20 mouse cellular contexts compared by ENCODE assay signal in the genomic region with DNA sequence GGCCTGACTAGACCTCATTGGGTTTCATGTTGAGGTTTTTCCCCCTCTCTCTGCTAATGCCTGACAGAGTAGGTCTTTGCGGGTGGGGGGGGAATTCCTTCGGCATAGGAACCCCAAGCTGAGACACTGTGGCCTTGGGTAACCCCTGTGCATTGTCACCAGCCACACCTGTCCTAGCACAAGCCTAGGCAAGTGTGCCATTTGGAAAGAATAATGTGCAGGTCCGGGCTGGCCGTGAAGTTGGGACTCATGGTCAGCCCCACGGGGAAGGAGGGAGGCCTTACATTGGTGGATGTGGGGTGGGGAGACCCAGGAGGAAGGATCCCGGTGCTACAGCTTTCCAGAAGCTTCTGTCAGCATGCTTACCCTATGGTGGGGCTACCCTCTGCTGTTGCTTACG. TPM values are rescaled to one million over a fixed set of nuclear protein-coding genes. Genes with fewer than 3 reads are reported as not detected.
DNase-seq lines count a peak whose midpoint lies in the region; ATAC-seq lines count a peak whose summit lies in the region.
"Had no signal": no experiment of that assay in that cellular context is flagged by ENCODE, and none has a peak within 500 bp of the region (broad histone marks: within the 10 kb centered on the region; RNA-seq: fewer than 3 reads in every experiment).

No protein-coding gene starts in this region.

- peaks cover 71% of the 10 kb centered on the region for H3K4me1 ChIP-seq in forebrain, embryonic 10.5 days
- H3K4me1 ChIP-seq in forebrain, embryonic 12.5 days = peaks cover 54% of the 10 kb centered on the region
- peaks cover 94% of the 10 kb centered on the region for H3K4me1 ChIP-seq in heart, embryonic 15.5 days (replicated peaks)

- no peaks in the 10 kb centered on the region for H3K36me3 ChIP-seq in forebrain, embryonic 10.5 days (replicated peaks)
- H3K36me3 ChIP-seq in forebrain, embryonic 12.5 days (replicated peaks) = no peaks in the 10 kb centered on the region
- no peaks in the 10 kb centered on the region for H3K36me3 ChIP-seq in heart, embryonic 15.5 days

- no peak overlapping the region for H3K4me2 ChIP-seq in forebrain, embryonic 12.5 days
- no peak overlapping the region for H3K4me2 ChIP-seq in heart, embryonic 15.5 days
- H3K4me2 ChIP-seq: forebrain, embryonic 13.5 days; liver, embryonic 11.5 days had no signal

- intact Hi-C loops in heart, postnatal 25 days (cut with DNase I) = no loop called here
- intact Hi-C loops in left cerebral cortex, postnatal 10 days (cut with DNase I) = no loop called here

- 90% methylated on average over 7 of the region's 7 CpGs for WGBS in forebrain, embryonic 10.5 days
- 85% methylated on average over 7 of the region's 7 CpGs for WGBS in forebrain, embryonic 12.5 days
- WGBS in heart, embryonic 15.5 days = 73% methylated on average over 7 of the region's 7 CpGs

- H3K9ac ChIP-seq in forebrain, embryonic 12.5 days = no peak overlapping the region
- H3K9ac ChIP-seq in heart, embryonic 15.5 days = peak overlapping the region; percentile 34; the same call in 1 of the 2 replicates
- H3K9ac ChIP-seq: forebrain, embryonic 13.5 days had no signal

- no peak overlapping the region for H3K4me3 ChIP-seq in forebrain, embryonic 10.5 days
- H3K4me3 ChIP-seq in forebrain, embryonic 12.5 days (replicated peaks) = no peak overlapping the region
- no peak overlapping the region for H3K4me3 ChIP-seq in heart, embryonic 15.5 days
- H3K4me3 ChIP-seq: forebrain, embryonic 13.5 days; layer of hippocampus, adult 2 months had no signal

- ATAC-seq in forebrain, embryonic 12.5 days (ENCODE audit: low FRiP score) = no peak
- ATAC-seq in heart, embryonic 15.5 days (replicated peaks; ENCODE audit: insufficient number of reproducible peaks, insufficient read depth, low FRiP score, low read depth) = no peak

- DNase-seq in forebrain, embryonic 10.5 days (ENCODE audit: extremely low spot score, low spot score) = no peak
- DNase-seq in heart, postnatal 25 days (ENCODE audit: low spot score) = no peak
- peak; percentile 47 for DNase-seq in urinary bladder, adult 2 months (ENCODE audit: low spot score)
- no peak for DNase-seq in urinary bladder, postnatal 10 days (ENCODE audit: low spot score)
- DNase-seq in embryo, embryonic 10.5 days (ENCODE audit: low spot score) = no peak
- DNase-seq in left cerebral cortex, postnatal 10 days (ENCODE audit: extremely low spot score in 1 of 2, low spot score in 2 of 2) = no peak
- DNase-seq: adrenal gland, adult 8-10 months; kidney, adult 11 months; left cerebral cortex, postnatal 4 days; lung, adult 2 months; midbrain, embryonic 14.5 days; thymus, adult 2 months had no signal

- peak overlapping the region; percentile 69 for H3K27ac ChIP-seq in forebrain, embryonic 10.5 days
- no peak overlapping the region for H3K27ac ChIP-seq in forebrain, embryonic 12.5 days
- peak overlapping the region; percentile 78 for H3K27ac ChIP-seq in heart, embryonic 15.5 days
- H3K27ac ChIP-seq: forebrain, embryonic 13.5 days; hindbrain, postnatal 0 days; kidney, postnatal 0 days; macrophage had no signal

- no peaks in the 10 kb centered on the region for H3K9me3 ChIP-seq in forebrain, embryonic 10.5 days
- no peaks in the 10 kb centered on the region for H3K9me3 ChIP-seq in forebrain, embryonic 12.5 days
- no peaks in the 10 kb centered on the region for H3K9me3 ChIP-seq in heart, embryonic 15.5 days (replicated peaks)
- H3K9me3 ChIP-seq: forebrain, embryonic 13.5 days had no signal

- peaks cover 17% of the 10 kb centered on the region for H3K27me3 ChIP-seq in forebrain, embryonic 10.5 days (ENCODE audit: poor library complexity, severe bottlenecking)
- H3K27me3 ChIP-seq in forebrain, embryonic 12.5 days = 0 out of 2 replicates have a peak, but pooled peaks cover 8% of the 10 kb centered on the region
- no peaks in the 10 kb centered on the region for H3K27me3 ChIP-seq in heart, embryonic 15.5 days
- H3K27me3 ChIP-seq: forebrain, embryonic 13.5 days had no signal

RNA-seq across cellular contexts. Expression of gene Dab2ip, which starts 50.8 kb away (rescaled TPM):
- polyA plus RNA-seq in forebrain, embryonic 10.5 days (2016; fragmentation: Nextera tagmentation; extraction: Ambion mirVana) = 22.0 and 23.3 TPM in 2 replicates
- polyA plus RNA-seq in forebrain, embryonic 12.5 days (2016; fragmentation: Nextera tagmentation; extraction: Ambion mirVana) = 36.8 and 56.9 TPM in 2 replicates
- 44.0 and 46.9 TPM in 2 replicates for polyA plus RNA-seq in heart, embryonic 15.5 days (2015; fragmentation: Nextera tagmentation; extraction: Ambion mirVana)
- 10 to 100 TPM; 46.0 to 52.1 TPM for total RNA-seq in heart, postnatal 25 days (2021)
- polyA plus RNA-seq in urinary bladder, adult 2 months (2012; rRNA removed) = 65.2 and 77.8 TPM in 2 replicates
- 100 to 1,000 TPM; 125 to 138 TPM for total RNA-seq in left cerebral cortex, postnatal 10 days (2021)
